Mouse (Mus musculus) stomach, embryonic 16.5 days (tissue): ENCODE measurements around the gene Mustn1. TPM values are rescaled to one million over a fixed set of nuclear protein-coding genes. Genes with fewer than 3 reads are reported as not detected.
A peak's percentile ranks its signal among the peaks of the same experiment; 100 is the strongest.

Experiments used
- ATAC-seq: fragments of 200-750 bp; cut with Nextera tagmentation; 2 replicates; pipeline ENCODE4 v1.8.0; 2017; ENCODE audit warnings: moderate number of reproducible peaks, moderate TSS enrichment; ENCODE audit not compliant: insufficient read depth, low FRiP score
- H3K27ac ChIP-seq: fragments of 300-500 bp; sonication (generic); 2 replicates; pipeline ENCODE4 v1.5.1; 2014; ENCODE audit warnings: low read length
- H3K27me3 ChIP-seq: fragments of 300-500 bp; sonication (generic); 2 replicates; pipeline ENCODE4 v1.6.1; 2014; ENCODE audit warnings: low read length, control low read depth, mixed read lengths; ENCODE audit not compliant: control insufficient read depth, insufficient read depth
- H3K36me3 ChIP-seq: fragments of 300-500 bp; sonication (generic); 2 replicates; pipeline ENCODE4 v1.6.1; 2014; ENCODE audit warnings: low read length; ENCODE audit not compliant: control insufficient read depth, insufficient read depth
- H3K4me1 ChIP-seq: fragments of 300-500 bp; sonication (generic); 2 replicates; pipeline ENCODE4 v1.6.1; 2014; ENCODE audit warnings: low read length, control low read depth, mixed read lengths; ENCODE audit not compliant: control insufficient read depth, insufficient read depth
- H3K4me2 ChIP-seq: fragments of 300-500 bp; sonication (generic); 2 replicates; pipeline ENCODE4 v1.6.1; 2014; ENCODE audit warnings: low read depth, low read length, mixed read lengths
- H3K4me3 ChIP-seq: fragments of 300-500 bp; sonication (generic); replicated peaks from 2 replicates; pipeline ENCODE4 v1.5.1; 2014; ENCODE audit warnings: mild to moderate bottlenecking, low read length
- H3K9ac ChIP-seq: fragments of 300-500 bp; sonication (generic); 2 replicates; pipeline ENCODE4 v1.6.1; 2014; ENCODE audit warnings: low read length
- H3K9me3 ChIP-seq: fragments of 300-500 bp; sonication (generic); replicated peaks from 2 replicates; pipeline ENCODE4 v1.6.1; 2016; ENCODE audit warnings: low read length, control low read depth; ENCODE audit not compliant: control insufficient read depth
- WGBS: fragments of 180-500 bp; shearing (Covaris S2); extraction: QIAGEN DNeasy Blood & Tissue Kit; methylation state at CpG from one replicate; pipeline ENCODE4 v1.1.7; 2014; 5-methylcytosine and 5-hydroxymethylcytosine counted together
- polyA plus RNA-seq: library from polyadenylated mRNA; unstranded; fragments of >200 nt; fragmentation: Nextera tagmentation; extraction: Ambion mirVana; gene quantifications from 2 replicates; pipeline ENCODE4 v1.2.1, GENCODE M21; 2015

Mustn1 gene
- polyA plus RNA-seq, 1 experiment from 2014 or later = 11.4 TPM

DNA sequence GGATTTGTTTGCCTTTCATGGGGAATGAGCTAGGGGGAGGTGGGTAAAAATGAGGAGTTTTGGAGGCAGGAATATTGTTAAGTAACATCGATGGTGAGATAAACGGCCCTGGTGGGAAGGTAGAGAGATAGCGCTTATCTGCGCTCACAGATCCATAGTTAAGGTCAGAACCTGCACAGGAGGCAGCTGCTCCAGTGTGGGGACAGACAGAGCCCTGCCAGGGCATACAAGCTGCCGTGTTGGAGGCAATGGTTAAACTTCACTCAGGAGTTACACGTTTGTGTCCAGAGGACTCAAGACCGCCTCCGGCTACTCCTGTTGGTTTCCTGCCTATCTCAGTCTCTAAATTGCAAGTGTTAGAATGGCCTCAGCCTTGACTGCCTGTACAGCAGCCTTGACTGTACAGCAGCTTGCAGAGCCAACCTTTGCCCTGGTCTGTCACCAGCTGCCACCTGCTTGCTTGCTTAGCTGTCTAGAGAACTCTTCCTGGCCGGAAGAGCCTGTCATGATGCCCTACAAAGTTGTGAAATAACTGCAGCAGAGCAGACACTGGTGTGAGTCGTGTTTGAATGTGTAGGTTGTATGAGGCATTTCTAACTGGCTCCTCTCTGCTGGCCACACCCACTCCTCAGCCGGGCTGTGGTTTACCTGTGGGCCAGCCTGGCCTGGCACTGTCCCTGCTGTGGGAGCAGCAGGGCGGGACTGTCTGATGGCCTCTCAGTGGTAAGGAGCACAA lies 3.7 kb upstream of the Mustn1 start:
- Histone ChIP-seq H3K9ac (no peak overlapping the region), H3K9me3 (no peaks in the 10 kb centered on the region), H3K36me3 (no peaks in the 10 kb centered on the region; the same call in 1 of the 2 replicates), H3K4me1 (peaks cover 18% of the 10 kb centered on the region), H3K27me3 (no peaks in the 10 kb centered on the region), H3K4me3 (no peak overlapping the region), H3K4me2 (no peak overlapping the region), H3K27ac (0 out of 2 replicates have a peak overlapping the region, but pooled peaks have one; percentile 19)
- ATAC-seq = no peak
- whole genome bisulfite sequencing = 72% methylated on average over 12 of the region's 12 CpGs

DNA sequence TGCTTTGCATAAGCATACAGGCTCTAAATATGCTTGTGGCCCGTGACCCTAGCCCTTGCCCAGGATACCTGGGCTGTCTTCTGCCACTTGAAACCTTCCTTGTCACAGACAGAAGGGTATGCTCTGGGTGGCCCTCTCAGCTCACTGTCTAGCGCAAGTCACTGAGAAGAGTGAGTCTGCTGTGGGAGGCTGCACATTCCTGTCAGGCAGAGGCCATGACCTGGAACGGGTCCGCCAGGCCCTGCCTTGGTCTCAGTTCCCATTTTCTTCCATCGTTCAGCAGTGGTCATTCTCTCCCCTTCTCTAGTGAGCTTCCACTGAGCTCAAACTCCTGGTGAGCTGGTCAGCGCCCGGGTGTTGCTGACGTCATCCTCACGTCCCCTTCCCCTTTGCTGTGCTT lies 3.0 kb upstream of the Mustn1 start:
- Histone ChIP-seq H3K9ac (no peak overlapping the region), H3K27ac (no peak overlapping the region), H3K9me3 (no peaks in the 10 kb centered on the region), H3K4me1 (peaks cover 18% of the 10 kb centered on the region), H3K4me3 (no peak overlapping the region), H3K4me2 (no peak overlapping the region), H3K27me3 (no peaks in the 10 kb centered on the region), H3K36me3 (no peaks in the 10 kb centered on the region; the same call in 1 of the 2 replicates)
- WGBS = 83% methylated on average over 9 of the region's 9 CpGs
- ATAC-seq = no peak

DNA sequence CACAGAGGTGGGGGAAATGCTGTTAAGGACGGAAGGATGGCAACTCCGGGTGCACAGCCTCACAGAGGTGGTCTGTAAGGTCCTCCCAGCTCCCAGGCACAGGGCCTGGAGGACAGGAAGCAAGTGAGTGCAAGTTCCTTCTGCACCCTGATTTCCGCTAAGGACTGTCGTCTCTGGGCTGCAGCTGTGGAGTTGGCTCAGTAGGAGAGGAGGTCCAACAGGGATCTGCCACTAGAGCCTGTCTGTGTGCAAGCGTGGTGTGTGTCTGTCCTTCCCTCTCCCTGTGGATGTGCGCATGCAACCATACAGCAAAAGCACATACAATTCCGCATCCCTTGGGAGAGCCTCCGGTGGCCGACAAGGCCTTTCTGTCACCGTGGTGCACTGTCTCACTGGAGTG lies 2.5 kb upstream of the Mustn1 start:
- H3K27ac ChIP-seq = no peak overlapping the region
- H3K9me3 ChIP-seq = no peaks in the 10 kb centered on the region
- H3K4me3 ChIP-seq = no peak overlapping the region
- H3K4me1 ChIP-seq = peaks cover 18% of the 10 kb centered on the region
- H3K27me3 ChIP-seq = no peaks in the 10 kb centered on the region
- WGBS = 87% methylated on average over 10 of the region's 10 CpGs
- H3K9ac ChIP-seq = no peak overlapping the region
- H3K4me2 ChIP-seq = no peak overlapping the region
- ATAC-seq = no peak
- H3K36me3 ChIP-seq = no peaks in the 10 kb centered on the region; the same call in 1 of the 2 replicates

DNA sequence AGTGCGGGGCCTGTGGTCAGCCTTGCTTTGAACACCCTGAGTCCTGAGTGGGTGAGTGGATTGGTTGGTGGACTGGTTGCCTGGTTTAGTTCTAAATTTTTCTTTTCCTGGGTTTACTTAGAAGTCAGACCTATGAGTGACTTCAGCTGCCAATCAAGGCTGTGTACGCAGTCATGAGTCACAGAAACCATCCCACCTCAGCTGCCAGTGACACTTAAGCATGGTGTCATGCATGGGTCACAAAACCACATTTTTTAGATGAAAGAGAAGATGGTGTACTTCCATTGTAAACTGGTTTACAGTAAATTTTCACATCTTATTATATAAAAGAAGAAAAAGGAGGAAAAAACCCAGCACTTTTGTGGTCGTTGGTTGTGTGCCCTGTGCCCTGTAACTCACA lies 1.2 kb upstream of the Mustn1 start:
- 94% methylated on average over 3 of the region's 3 CpGs for WGBS

DNA sequence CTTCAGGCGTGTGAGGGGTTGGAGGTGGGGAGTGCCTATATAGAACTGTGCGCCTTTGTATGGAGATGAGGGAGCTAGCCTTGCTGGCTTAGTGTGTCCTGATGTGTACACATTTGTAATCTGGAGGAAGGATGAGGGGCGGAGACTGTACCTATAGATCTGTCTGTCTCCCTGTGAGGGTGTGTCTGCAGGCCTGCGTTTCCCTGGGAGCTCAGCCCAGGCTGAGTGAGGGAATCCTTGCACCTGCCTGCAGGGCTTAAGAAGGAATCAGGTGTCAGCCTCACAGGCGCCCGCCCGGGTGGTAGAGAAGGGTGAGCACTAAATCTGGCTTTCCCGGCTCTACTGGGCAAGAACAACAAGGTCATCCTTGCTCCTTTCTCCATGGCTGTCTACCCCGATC lies 794 bp downstream of the Mustn1 start:
- Histone ChIP-seq H3K27ac (peak overlapping the region; percentile 84), H3K4me1 (peaks cover 18% of the 10 kb centered on the region), H3K4me3 (no peak overlapping the region), H3K4me2 (peak overlapping the region; percentile 11; the same call in 1 of the 2 replicates), H3K9me3 (no peaks in the 10 kb centered on the region), H3K9ac (peak overlapping the region; percentile 59; the same call in 1 of the 2 replicates), H3K27me3 (no peaks in the 10 kb centered on the region), H3K36me3 (no peaks in the 10 kb centered on the region)
- WGBS = 40% methylated on average over 9 of the region's 9 CpGs
- peak; percentile 66; the same call in 1 of the 2 replicates for ATAC-seq

More for the DNA sequence above, 1.2 kb upstream of the Mustn1 start:
- Histone ChIP-seq H3K27ac (no peak overlapping the region), H3K4me3 (no peak overlapping the region), H3K9ac (no peak overlapping the region), H3K27me3 (no peaks in the 10 kb centered on the region), H3K4me1 (peaks cover 18% of the 10 kb centered on the region), H3K4me2 (no peak overlapping the region), H3K36me3 (no peaks in the 10 kb centered on the region; the same call in 1 of the 2 replicates), H3K9me3 (no peaks in the 10 kb centered on the region)
- no peak for ATAC-seq

DNA sequence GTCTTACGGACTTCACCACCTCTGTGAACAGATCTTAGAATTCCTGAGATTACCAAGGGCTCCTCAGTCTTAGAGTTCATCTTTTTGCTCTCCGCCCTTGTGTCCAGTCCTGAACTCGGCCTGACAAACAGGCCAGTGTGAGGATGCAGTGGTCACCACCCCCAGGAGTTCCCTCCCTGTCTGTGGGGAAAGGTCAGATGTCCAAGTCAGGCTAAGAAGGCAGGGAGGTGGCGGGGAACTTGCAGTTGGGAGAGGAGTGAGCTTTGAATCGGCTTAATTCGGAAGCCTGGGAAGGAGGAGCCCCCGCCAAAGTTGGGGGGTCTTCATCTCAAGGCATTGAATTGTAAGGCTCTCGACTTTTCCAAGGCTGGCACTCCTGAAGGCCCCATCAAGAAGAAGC lies 1.3 kb downstream of the Mustn1 start:
- Histone ChIP-seq H3K9ac (no peak overlapping the region), H3K27ac (no peak overlapping the region), H3K4me3 (no peak overlapping the region), H3K27me3 (no peaks in the 10 kb centered on the region), H3K4me1 (peaks cover 18% of the 10 kb centered on the region), H3K9me3 (no peaks in the 10 kb centered on the region), H3K4me2 (no peak overlapping the region), H3K36me3 (no peaks in the 10 kb centered on the region)
- no peak for ATAC-seq
- 77% methylated on average over 8 of the region's 8 CpGs for WGBS

DNA sequence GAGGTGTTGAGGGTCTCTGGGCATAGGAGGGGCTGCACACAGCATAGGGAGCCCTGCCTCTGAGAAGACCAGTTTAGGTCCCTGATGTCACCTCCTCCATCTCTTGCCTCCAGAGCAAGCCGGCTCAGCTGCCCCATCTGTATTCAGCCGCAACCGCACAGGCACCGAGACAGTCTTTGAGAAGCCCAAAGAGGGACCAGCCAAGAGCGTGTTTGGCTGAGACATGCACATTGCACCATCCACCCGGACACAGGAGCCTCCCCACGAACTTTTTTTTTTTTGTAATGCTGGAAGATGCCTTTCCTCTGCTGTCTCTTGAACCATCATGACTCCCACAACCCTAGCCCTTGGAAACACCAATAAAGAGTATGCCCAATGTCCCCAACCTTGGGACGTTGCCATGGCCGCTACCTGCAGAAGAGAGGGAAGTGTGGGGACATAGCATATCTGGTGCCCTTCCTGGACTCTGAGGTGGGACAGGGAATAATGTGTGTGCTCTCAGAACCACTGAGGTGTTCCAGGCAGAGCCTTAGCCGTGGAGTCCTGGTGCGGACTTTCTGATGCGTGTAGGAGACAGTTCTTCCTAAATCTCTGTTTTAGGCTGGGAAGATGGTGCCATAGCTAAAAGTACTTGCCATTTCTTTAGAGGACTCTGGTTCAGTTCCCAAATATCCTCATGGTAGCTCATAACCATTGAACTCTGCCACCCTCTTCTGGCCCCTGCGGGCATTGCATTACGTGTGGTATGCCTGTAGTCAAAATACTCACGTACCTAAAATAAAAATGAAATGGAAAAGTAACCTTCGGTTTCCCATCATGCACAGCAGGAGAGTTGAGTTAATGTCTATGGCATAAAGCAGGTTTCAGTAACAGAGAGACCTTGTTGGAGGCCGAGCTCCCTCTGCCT lies 2.1 kb downstream of the Mustn1 start:
- ATAC-seq = no peak
- Histone ChIP-seq H3K36me3 (no peaks in the 10 kb centered on the region), H3K4me3 (no peak overlapping the region), H3K9ac (no peak overlapping the region), H3K9me3 (no peaks in the 10 kb centered on the region), H3K27me3 (no peaks in the 10 kb centered on the region), H3K4me2 (no peak overlapping the region), H3K27ac (no peak overlapping the region), H3K4me1 (peaks cover 18% of the 10 kb centered on the region)
- 83% methylated on average over 17 of the region's 17 CpGs for whole genome bisulfite sequencing

DNA sequence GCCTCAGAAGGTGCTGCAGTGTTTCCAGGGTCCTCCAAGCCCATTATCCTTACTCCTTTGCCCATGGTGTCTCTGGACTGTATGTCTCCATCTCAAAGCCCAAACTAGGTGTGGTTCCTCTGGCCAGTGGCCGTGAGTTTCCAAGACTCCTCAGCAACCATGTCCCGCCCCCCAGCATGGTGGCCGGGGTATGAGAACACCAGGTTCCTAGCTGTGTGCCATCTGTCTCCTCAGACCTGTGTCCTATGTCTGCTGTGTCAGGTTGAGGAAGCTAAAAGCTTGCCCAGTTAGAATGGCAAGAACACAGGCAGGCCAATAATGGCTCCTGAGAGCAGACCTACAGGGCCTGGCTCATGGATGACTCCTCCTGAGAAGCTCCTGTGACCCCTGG lies 2.7 kb downstream of the Mustn1 start:
- Histone ChIP-seq H3K4me3 (no peak overlapping the region), H3K4me1 (peaks cover 18% of the 10 kb centered on the region), H3K9ac (no peak overlapping the region), H3K27ac (no peak overlapping the region), H3K9me3 (no peaks in the 10 kb centered on the region), H3K4me2 (no peak overlapping the region), H3K27me3 (no peaks in the 10 kb centered on the region), H3K36me3 (no peaks in the 10 kb centered on the region)
- 91% methylated on average over 3 of the region's 3 CpGs for WGBS
- no peak for ATAC-seq

DNA sequence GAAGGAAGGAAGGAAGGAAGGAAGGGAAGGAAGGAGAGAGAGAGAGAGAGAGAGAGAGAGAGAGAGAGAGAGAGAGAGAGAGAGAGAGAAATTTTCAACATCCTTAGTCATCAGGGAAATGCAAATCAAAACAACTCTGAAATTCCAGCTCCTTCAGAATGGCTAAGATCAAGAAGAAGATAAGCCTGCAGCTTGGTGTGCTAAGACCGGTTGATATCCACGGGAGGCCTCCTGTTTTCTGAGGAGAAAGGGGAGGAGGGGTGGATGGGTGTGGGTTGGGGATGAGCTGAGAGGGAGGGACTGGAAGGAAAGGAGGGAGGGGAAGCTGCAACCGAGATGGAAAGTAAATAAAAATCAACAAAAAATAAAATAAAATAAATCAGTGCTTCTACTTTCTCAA lies 6.3 kb downstream of the Mustn1 start:
- H3K27me3 ChIP-seq = no peaks in the 10 kb centered on the region
- H3K4me3 ChIP-seq = no peak overlapping the region
- H3K4me2 ChIP-seq = no peak overlapping the region
- no peaks in the 10 kb centered on the region for H3K36me3 ChIP-seq
- WGBS = 8% methylated on average over 3 of the region's 3 CpGs
- no peak overlapping the region for H3K27ac ChIP-seq
- H3K9ac ChIP-seq = no peak overlapping the region
- ATAC-seq = no peak
- H3K9me3 ChIP-seq = no peaks in the 10 kb centered on the region
- peaks cover 15% of the 10 kb centered on the region for H3K4me1 ChIP-seq
